Mouse (Mus musculus): ENCODE data around the gene Urod. TPM values are rescaled to one million over a fixed set of nuclear protein-coding genes. Genes with fewer than 3 reads are reported as not detected.

Gene Urod
- 54.3 and 54.6 TPM in 2 replicates for polyA plus RNA-seq (2015; fragmentation: Nextera tagmentation; extraction: Ambion mirVana)

DNA sequence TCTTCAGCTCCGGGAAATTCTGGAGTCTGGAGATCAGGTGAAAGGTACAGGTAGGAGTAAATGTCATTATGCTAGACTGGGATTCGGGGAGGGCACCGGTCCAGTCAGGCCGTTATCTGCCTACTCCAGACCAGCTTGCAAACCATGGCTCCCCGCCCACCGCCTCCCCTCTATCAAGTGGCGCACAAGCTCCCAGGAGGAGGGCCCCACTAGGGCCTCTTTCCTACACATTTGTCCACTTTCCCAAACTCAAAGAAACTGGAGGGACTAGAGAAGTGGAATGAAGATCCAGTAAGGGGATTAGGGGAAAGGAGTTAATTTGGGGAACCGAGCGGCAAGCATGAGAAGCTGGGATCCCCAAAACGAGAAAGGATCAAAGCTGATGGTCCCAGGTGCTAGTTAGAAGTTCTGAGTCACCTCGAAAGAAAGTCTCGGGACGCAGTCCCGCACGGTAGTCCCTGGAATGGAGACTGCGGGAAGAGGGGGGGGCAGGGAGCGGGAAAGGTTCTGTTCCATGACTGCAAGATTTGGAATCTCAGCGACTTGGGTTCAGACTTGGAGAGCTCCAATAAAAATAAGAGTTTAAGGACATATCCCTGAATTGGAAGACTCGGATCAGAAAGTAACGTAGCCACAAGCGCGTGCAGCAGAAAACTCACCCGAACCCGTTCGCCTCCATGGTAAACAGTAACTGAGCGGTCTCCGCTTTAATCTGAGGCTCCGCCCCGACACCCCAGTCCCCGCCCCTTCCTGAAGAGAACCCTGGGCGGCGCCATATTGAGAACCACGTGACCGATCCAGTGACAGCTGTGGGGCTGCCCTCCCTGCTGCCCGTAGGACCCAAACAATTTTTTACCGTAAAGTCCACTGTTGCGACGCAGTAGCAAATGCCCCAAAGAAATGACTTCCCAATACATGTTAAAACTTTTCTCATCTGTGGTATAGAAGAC, at the start of gene Urod:
Gene Urod (minus strand): TSS at position 742 of the 950 bp plus-strand sequence.

DNA sequence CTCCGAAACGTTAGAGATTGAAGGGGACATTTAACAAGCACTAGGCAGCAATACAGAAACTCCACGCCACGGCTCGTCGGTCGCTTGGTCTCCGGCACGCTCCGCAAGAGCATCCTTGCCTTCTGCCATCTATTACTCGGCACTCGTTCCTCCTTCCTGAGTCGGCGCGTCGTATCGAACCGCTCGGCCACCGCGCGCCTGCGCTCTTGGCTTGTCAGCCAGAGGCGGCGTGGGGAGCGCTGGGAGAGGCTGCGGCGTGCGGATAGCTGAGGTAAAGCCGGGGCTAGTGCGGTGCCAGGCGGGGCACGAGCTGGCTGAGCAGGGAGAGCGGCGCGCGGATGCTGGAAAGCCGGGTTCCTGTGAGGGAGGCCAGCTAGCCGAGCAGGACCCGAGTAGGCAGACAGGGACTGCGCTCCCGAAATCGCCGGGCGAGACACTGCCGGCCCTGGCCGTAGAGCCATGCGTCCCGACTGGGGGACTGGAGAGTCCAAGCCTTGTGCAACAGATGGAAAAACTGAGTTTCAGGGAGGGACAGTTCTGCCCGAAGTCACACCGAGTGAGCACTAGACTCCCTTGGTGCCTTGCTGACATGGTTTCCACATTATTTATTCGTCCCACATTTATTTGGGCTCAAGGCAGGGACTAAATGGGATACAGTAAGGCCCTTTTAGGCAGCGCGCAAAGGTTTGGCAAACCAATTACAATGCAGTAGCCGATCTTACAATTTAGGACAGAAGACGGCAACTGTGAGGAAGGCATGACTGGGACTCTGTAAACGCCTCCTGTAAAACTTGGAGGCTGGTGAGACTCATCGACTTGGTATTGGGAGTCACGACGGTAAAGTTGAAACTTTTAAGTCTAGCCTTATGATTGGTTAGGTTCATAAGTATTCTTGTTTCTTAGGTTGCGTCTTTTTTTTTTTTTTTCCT, 25.3 kb upstream of the Urod start, which contains the start of gene Eif2b3:
Gene Eif2b3 (plus strand): TSS at position 197 of the 929 bp plus-strand sequence.

DNA sequence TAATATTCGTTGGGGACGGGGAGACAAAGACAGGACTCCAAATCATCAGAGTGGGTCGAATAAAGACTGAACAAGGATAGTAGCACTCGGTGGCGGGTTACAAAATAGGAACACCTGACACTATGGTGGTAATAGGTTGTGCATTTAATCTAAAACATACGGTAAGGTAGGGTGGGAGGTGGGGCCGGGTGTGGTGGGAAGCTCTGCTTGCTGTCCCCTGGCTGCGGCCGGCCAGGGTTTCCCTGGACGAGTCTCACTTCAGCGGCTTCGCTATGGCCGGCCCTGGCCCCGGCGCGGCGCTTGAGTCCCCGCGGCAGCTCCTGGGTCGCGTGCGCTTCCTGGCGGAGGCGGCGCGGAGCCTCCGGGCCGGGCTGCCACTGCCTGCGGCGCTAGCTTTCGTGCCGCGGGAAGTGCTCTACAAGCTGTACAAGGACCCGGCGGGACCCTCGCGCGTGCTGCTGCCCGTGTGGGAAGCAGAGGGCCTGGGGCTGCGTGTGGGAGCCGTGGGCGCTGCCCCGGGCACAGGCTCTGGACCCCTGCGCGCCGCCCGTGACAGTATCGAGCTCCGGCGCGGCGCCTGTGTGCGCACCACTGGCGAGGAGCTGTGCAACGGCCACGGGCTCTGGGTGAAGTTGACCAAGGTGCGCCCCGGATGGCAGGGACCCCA, 1.1 kb upstream of the Urod start, which contains the start of gene Hectd3:
Gene Hectd3 (plus strand): TSS at position 187 of the 667 bp plus-strand sequence.

Other genes starting within 250 kb of the Urod start
- gene Toe1, start 186.8 kb downstream of the Urod start, polyA plus RNA-seq (2015; fragmentation: Nextera tagmentation; extraction: Ambion mirVana) = 20.1 and 21.0 TPM in 2 replicates
- 4.0 and 4.3 TPM in 2 replicates for gene Mutyh, start 186.7 kb downstream of the Urod start, polyA plus RNA-seq (2015; fragmentation: Nextera tagmentation; extraction: Ambion mirVana)
- 0.37 and 0.42 TPM in 2 replicates for gene Hpdl, start 172.7 kb downstream of the Urod start, polyA plus RNA-seq (2015; fragmentation: Nextera tagmentation; extraction: Ambion mirVana)
- 0.30 and 0.49 TPM in 2 replicates for gene Zswim5, start 117.0 kb downstream of the Urod start, polyA plus RNA-seq (2015; fragmentation: Nextera tagmentation; extraction: Ambion mirVana)
- gene Hectd3, start 904 bp upstream of the Urod start, polyA plus RNA-seq (2015; fragmentation: Nextera tagmentation; extraction: Ambion mirVana) = 5.9 and 6.5 TPM in 2 replicates
- 33.5 TPM in 2 replicates for gene Eif2b3, start 25.0 kb upstream of the Urod start, polyA plus RNA-seq (2015; fragmentation: Nextera tagmentation; extraction: Ambion mirVana)
- 1.0 and 1.1 TPM in 2 replicates for gene Ptch2, start 101.7 kb upstream of the Urod start, polyA plus RNA-seq (2015; fragmentation: Nextera tagmentation; extraction: Ambion mirVana)
- 4.9 and 5.6 TPM in 2 replicates for gene Btbd19, start 131.3 kb upstream of the Urod start, polyA plus RNA-seq (2015; fragmentation: Nextera tagmentation; extraction: Ambion mirVana)
- gene Tctex1d4, start 132.4 kb upstream of the Urod start, polyA plus RNA-seq (2015; fragmentation: Nextera tagmentation; extraction: Ambion mirVana) = 0.25 and 0.51 TPM in 2 replicates
- 8.9 and 9.2 TPM in 2 replicates for gene Plk3, start 139.6 kb upstream of the Urod start, polyA plus RNA-seq (2015; fragmentation: Nextera tagmentation; extraction: Ambion mirVana)
- 709 and 740 TPM in 2 replicates for gene Rps8, start 161.8 kb upstream of the Urod start, polyA plus RNA-seq (2015; fragmentation: Nextera tagmentation; extraction: Ambion mirVana)
- 7.8 and 10.4 TPM in 2 replicates for gene Kif2c, start 188.2 kb upstream of the Urod start, polyA plus RNA-seq (2015; fragmentation: Nextera tagmentation; extraction: Ambion mirVana)

All from urinary bladder, postnatal 0 days (tissue).